Mouse (Mus musculus) lung, postnatal 0 days (tissue): ENCODE measurements around the gene Zfp652. TPM values are rescaled to one million over a fixed set of nuclear protein-coding genes. Genes with fewer than 3 reads are reported as not detected.

Source experiments
- ATAC-seq: fragments of 200-750 bp; cut with Nextera tagmentation; 2 replicates; pipeline ENCODE4 v1.8.0; 2017; ENCODE audit warnings: moderate library complexity
- DNase-seq: peaks from one replicate; pipeline ENCODE4 v3.0.0-alpha.2; 2016; ENCODE audit warnings: low spot score
- H3K27ac ChIP-seq: fragments of 300-500 bp; sonication (generic); 2 replicates; pipeline ENCODE4 v1.5.1; 2014; ENCODE audit warnings: antibody characterized with exemption, mild to moderate bottlenecking, low read length, mixed read lengths
- H3K27me3 ChIP-seq: fragments of 300-500 bp; sonication (generic); replicated peaks from 2 replicates; pipeline ENCODE4 v1.6.1; 2014; ENCODE audit warnings: low read length, mixed read lengths; ENCODE audit not compliant: insufficient read depth
- H3K36me3 ChIP-seq: fragments of 300-500 bp; sonication (generic); 2 replicates; pipeline ENCODE4 v1.6.1; 2014; ENCODE audit warnings: low read length, mixed read lengths; ENCODE audit not compliant: insufficient read depth
- H3K4me1 ChIP-seq: fragments of 300-500 bp; sonication (generic); 2 replicates; pipeline ENCODE4 v1.6.1; 2014; ENCODE audit warnings: antibody characterized with exemption, low read depth, low read length, mixed read lengths; ENCODE audit not compliant: insufficient read depth
- H3K4me2 ChIP-seq: fragments of 300-500 bp; sonication (generic); replicated peaks from 2 replicates; pipeline ENCODE4 v1.6.1; 2014; ENCODE audit warnings: low read depth, mild to moderate bottlenecking, low read length, moderate library complexity, mixed read lengths
- H3K4me3 ChIP-seq: fragments of 300-500 bp; sonication (generic); 2 replicates; pipeline ENCODE4 v1.5.1; 2014; ENCODE audit warnings: low read depth, low read length
- H3K9ac ChIP-seq: fragments of 300-500 bp; sonication (generic); replicated peaks from 2 replicates; pipeline ENCODE4 v1.6.1; 2014; ENCODE audit warnings: low read depth, mild to moderate bottlenecking
- H3K9me3 ChIP-seq: fragments of 300-500 bp; sonication (generic); 2 replicates; pipeline ENCODE4 v1.6.1; 2016; ENCODE audit warnings: low read length, mixed read lengths
- CTCF ChIP-seq: IDR thresholded peaks from 2 replicates; pipeline ENCODE4 v1.5.1; 2016; ENCODE audit warnings: antibody characterized with exemption, mild to moderate bottlenecking
- EP300 ChIP-seq: IDR thresholded peaks from 2 replicates; pipeline ENCODE4 v1.6.1; 2016; ENCODE audit warnings: antibody characterized with exemption, mild to moderate bottlenecking, control low read depth
- WGBS: fragments of 180-500 bp; shearing (Covaris S2); extraction: QIAGEN DNeasy Blood & Tissue Kit; methylation state at CpG from one replicate; pipeline ENCODE4 v1.1.7; 2014; 5-methylcytosine and 5-hydroxymethylcytosine counted together
- polyA plus RNA-seq: library from polyadenylated mRNA; unstranded; fragments of >200 nt; fragmentation: Nextera tagmentation; extraction: Ambion mirVana; gene quantifications from 2 replicates; pipeline ENCODE4 v1.2.1, GENCODE M21; 2015

The Zfp652 gene
- polyA plus RNA-seq, 1 experiment from 2014 or later = 18.5 TPM

DNA sequence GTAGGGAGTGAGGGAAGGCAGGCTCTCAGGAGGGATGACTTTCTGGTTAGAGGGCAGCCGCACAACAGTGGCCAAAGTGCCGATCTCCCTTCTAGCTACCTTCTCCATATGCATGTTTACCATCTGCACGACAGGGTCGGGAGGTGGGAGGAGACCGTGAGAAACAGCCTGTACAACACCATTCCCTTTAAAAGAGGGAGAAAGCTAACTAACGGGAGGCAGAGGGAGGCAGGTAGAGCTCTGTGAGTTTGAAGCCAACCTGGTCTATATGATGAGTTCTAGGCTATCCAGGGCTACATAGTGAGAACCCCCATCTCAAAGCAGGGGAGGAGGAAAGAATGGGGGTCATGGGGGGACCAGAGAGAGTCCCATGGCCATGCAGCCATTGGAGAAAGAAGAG, 123.4 kb downstream of the Zfp652 start:
- peaks cover 19% of the 10 kb centered on the region; the same call in 1 of the 2 replicates for H3K27me3 ChIP-seq
- TF ChIP-seq CTCF (no peak), EP300 (no peak)
- H3K4me3 ChIP-seq = no peak overlapping the region
- no peak overlapping the region for H3K9ac ChIP-seq
- peaks cover 34% of the 10 kb centered on the region for H3K4me1 ChIP-seq
- DNase-seq (no peak), ATAC-seq (no peak)
- H3K27ac ChIP-seq = no peak overlapping the region; the same call in 1 of the 2 replicates
- 24% methylated on average over 6 of the region's 6 CpGs for WGBS
- H3K36me3 ChIP-seq = no peaks in the 10 kb centered on the region
- no peak overlapping the region for H3K4me2 ChIP-seq
- H3K9me3 ChIP-seq = no peaks in the 10 kb centered on the region

- peaks cover 13% of the 10 kb centered on the region; the same call in 1 of the 2 replicates for H3K27me3 ChIP-seq
- no peaks in the 10 kb centered on the region for H3K36me3 ChIP-seq
- 33% methylated on average over 6 of the region's 6 CpGs for WGBS
- DNase-seq (peak; percentile 36), ATAC-seq (peak; percentile 40)
- no peak overlapping the region for H3K4me2 ChIP-seq
- no peak overlapping the region for H3K9ac ChIP-seq
- H3K9me3 ChIP-seq = no peaks in the 10 kb centered on the region
- H3K4me1 ChIP-seq = peaks cover 28% of the 10 kb centered on the region
- peak overlapping the region; percentile 62; the same call in 1 of the 2 replicates for H3K27ac ChIP-seq
- TF ChIP-seq EP300 = peak; percentile 71; the same call in 1 of the 2 replicates
- no peak for TF ChIP-seq CTCF
- H3K4me3 ChIP-seq = no peak overlapping the region
These were observed 124.0 kb downstream of the Zfp652 start for GRCm38 (mm10) chr11:95836433-95836832.

GRCm38 (mm10) chr11:95837059-95837458, 124.6 kb downstream of the Zfp652 start, which contains the start of gene Gngt2:
Gngt2 (plus strand) TSS chr11:95837216.
- H3K27me3 ChIP-seq = 0 out of 2 replicates have a peak, but pooled peaks cover 9% of the 10 kb centered on the region
- no peaks in the 10 kb centered on the region for H3K36me3 ChIP-seq
- H3K9ac ChIP-seq = no peak within 1 kb of the TSS
- peak; percentile 87 for DNase-seq
- no peaks in the 10 kb centered on the region for H3K9me3 ChIP-seq
- H3K4me2 ChIP-seq = no peak within 1 kb of the TSS; the same call in 1 of the 2 replicates
- WGBS = 16% methylated on average over 10 of the region's 10 CpGs
- peaks cover 27% of the 10 kb centered on the region for H3K4me1 ChIP-seq
- peak within 1 kb of the TSS; percentile 62 for H3K27ac ChIP-seq
- no peak within 1 kb of the TSS for H3K4me3 ChIP-seq
- peak; percentile 63 for ATAC-seq
- TF ChIP-seq EP300 (no peak), CTCF (no peak)

DNA sequence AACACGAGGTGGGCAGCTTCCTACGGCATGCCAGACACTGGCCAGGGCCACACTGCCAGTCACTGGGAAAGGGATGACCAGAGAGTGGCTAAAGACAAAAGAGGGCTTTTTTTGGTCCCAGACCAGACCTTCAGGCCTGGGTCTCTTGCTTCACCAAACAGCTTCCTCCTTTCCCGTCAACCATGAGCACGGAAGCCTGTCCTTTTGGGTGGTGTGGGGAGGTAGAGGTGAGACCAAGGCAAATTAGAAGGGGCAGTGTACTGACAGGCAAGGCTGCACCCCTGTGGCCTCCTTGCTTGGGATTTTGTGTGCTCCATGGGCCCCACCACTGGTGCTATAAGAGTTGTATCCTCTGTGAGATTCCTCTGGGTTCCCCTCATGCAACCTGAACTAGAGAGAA, 126.1 kb downstream of the Zfp652 start:
- ATAC-seq = no peak
- Histone ChIP-seq H3K4me2 (peak overlapping the region; percentile 19; the same call in 1 of the 2 replicates), H3K4me1 (peaks cover 27% of the 10 kb centered on the region), H3K27ac (peak overlapping the region; percentile 21), H3K27me3 (no peaks in the 10 kb centered on the region), H3K36me3 (no peaks in the 10 kb centered on the region), H3K9me3 (no peaks in the 10 kb centered on the region), H3K4me3 (0 out of 2 replicates have a peak overlapping the region, but pooled peaks have one; percentile 5), H3K9ac (no peak overlapping the region)
- DNase-seq = no peak
- WGBS = 65% methylated on average over 4 of the region's 4 CpGs
- TF ChIP-seq CTCF = no peak
- TF ChIP-seq EP300 = no peak

GRCm38 (mm10) chr11:95838999-95839868, 126.8 kb downstream of the Zfp652 start:
- Histone ChIP-seq H3K27ac (peak overlapping the region; percentile 21), H3K9me3 (no peaks in the 10 kb centered on the region), H3K4me1 (peaks cover 23% of the 10 kb centered on the region), H3K4me3 (no peak overlapping the region), H3K36me3 (no peaks in the 10 kb centered on the region), H3K27me3 (no peaks in the 10 kb centered on the region), H3K9ac (no peak overlapping the region), H3K4me2 (peak overlapping the region; percentile 19; the same call in 1 of the 2 replicates)
- WGBS = 72% methylated on average over 8 of the region's 8 CpGs
- TF ChIP-seq EP300 = no peak
- TF ChIP-seq CTCF = no peak
- DNase-seq (no peak), ATAC-seq (no peak)

DNA sequence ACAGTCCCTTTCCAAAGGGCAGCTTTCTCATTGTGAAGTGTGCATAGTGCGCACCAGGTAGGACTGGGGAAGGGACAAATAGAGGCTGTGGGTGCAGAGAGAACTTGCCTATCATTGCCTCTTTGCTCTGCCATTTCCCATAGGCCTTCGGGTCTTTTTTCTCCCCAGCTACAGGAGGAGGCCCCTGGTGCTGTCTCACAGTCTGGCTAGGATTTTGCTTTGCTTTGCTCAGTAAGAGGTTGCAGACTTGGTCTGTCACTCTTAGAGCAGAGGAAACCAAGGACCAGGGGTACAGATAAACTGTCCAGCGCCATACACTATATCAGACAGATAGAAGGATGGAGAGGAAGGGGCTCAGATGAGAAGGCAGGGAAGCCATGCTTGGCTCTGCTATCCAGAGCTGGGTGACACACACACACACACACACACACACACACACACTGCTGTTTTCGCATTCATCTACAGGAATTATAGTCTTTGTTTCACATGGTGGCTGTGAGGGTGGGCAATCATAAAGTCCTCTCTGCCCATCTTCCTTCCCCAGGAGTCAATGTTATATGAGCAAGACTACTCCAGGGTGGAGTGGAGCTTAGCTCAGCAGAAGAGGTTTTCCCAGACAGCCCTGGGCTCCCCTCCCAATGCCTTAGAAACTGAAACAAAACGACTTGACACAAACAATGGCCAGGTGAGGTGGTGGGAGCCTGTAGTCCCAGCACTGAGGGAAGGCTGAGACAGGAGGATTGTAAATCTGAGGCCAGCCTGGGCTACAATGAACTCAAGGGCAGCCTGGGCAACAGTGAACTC, 128.4 kb downstream of the Zfp652 start:
- no peaks in the 10 kb centered on the region for H3K9me3 ChIP-seq
- peak overlapping the region; percentile 78 for H3K27ac ChIP-seq
- H3K27me3 ChIP-seq = no peaks in the 10 kb centered on the region
- 58% methylated on average over 5 of the region's 5 CpGs for WGBS
- DNase-seq (no peak), ATAC-seq (no peak)
- no peak for TF ChIP-seq CTCF
- TF ChIP-seq EP300 = no peak
- H3K4me2 ChIP-seq = peak overlapping the region; percentile 46
- no peaks in the 10 kb centered on the region for H3K36me3 ChIP-seq
- peaks cover 13% of the 10 kb centered on the region; the same call in 1 of the 2 replicates for H3K4me1 ChIP-seq
- H3K9ac ChIP-seq = 0 out of 2 replicates have a peak overlapping the region, but pooled peaks have one; percentile 20
- peak overlapping the region; percentile 36 for H3K4me3 ChIP-seq
